Mouse (Mus musculus): Measurements from ENCODE around the gene Rpn2.

GRCm38 (mm10) chr2:157328106-157328505 lies 49.3 kb downstream of the Rpn2 start:
- no peak for TF ChIP-seq POLR2A (IDR thresholded peaks at IDR 0.05; ENCODE audit: borderline replicate concordance, low read depth, low read length)
- no peak for TF ChIP-seq CTCF (IDR thresholded peaks at IDR 0.05; ENCODE audit: low read depth, low read length)
